Mouse (Mus musculus) bone marrow, adult 2 months (tissue): ENCODE measurements around the gene Zbtb7a.
A peak's percentile ranks its signal among the peaks of the same experiment; 100 is the strongest.

ENCODE experiments used
- CTCF ChIP-seq: fragments of 200-500 bp; IDR thresholded peaks from 2 replicates; pipeline ENCODE4 v1.5.1; 2011; ENCODE audit warnings: low read length, control low read depth; ENCODE audit not compliant: control insufficient read depth, insufficient read depth
- POLR2A ChIP-seq: fragments of 200-500 bp; IDR thresholded peaks from 2 replicates; pipeline ENCODE4 v1.6.1; 2011; ENCODE audit warnings: low read depth, mild to moderate bottlenecking, control low read depth, low read length, borderline replicate concordance; ENCODE audit not compliant: control insufficient read depth

- TF ChIP-seq CTCF (peak; percentile 44; the same call in 1 of the 2 replicates), POLR2A (peak; percentile 27; the same call in 1 of the 2 replicates)
Measured at GRCm38 (mm10) chr10:81190236-81190911, 55.4 kb downstream of the Zbtb7a start.
